Mouse (Mus musculus) embryonic facial prominence, embryonic 13.5 days (tissue): Measurements from ENCODE around the gene Itpkc. TPM values are rescaled to one million over a fixed set of nuclear protein-coding genes. Genes with fewer than 3 reads are reported as not detected.

Source experiments
- ATAC-seq: fragments of 200-750 bp; cut with Nextera tagmentation; 2 replicates; pipeline ENCODE4 v1.8.0; 2017; ENCODE audit warnings: low read depth; ENCODE audit not compliant: insufficient number of reproducible peaks, insufficient read depth, low FRiP score, low TSS enrichment
- H3K27ac ChIP-seq: fragments of 300-500 bp; sonication (generic); 2 replicates; pipeline ENCODE4 v1.5.1; 2015; ENCODE audit warnings: moderate library complexity, mild to moderate bottlenecking, inconsistent platforms
- H3K27me3 ChIP-seq: fragments of 300-500 bp; sonication (generic); 2 replicates; pipeline ENCODE4 v1.6.1; 2015; ENCODE audit warnings: mild to moderate bottlenecking, inconsistent platforms
- H3K36me3 ChIP-seq: fragments of 300-500 bp; sonication (generic); 2 replicates; pipeline ENCODE4 v1.6.1; 2015; ENCODE audit warnings: mild to moderate bottlenecking, inconsistent platforms
- H3K4me1 ChIP-seq: fragments of 300-500 bp; sonication (generic); 2 replicates; pipeline ENCODE4 v1.6.1; 2015; ENCODE audit warnings: inconsistent platforms
- H3K4me2 ChIP-seq: fragments of 300-500 bp; sonication (generic); 2 replicates; pipeline ENCODE4 v1.6.1; 2015; ENCODE audit warnings: moderate library complexity, mild to moderate bottlenecking, inconsistent platforms
- H3K4me3 ChIP-seq: fragments of 300-500 bp; sonication (generic); 2 replicates; pipeline ENCODE4 v1.5.1; 2015; ENCODE audit warnings: mild to moderate bottlenecking, inconsistent platforms
- H3K9ac ChIP-seq: fragments of 300-500 bp; sonication (generic); 2 replicates; pipeline ENCODE4 v1.6.1; 2015; ENCODE audit warnings: mild to moderate bottlenecking, inconsistent platforms
- H3K9me3 ChIP-seq: fragments of 300-500 bp; sonication (generic); 2 replicates; pipeline ENCODE4 v1.6.1; 2016; ENCODE audit warnings: inconsistent platforms
- WGBS: fragments of 180-500 bp; shearing (Covaris S2); methylation state at CpG from one replicate; pipeline ENCODE4 v1.1.7; 2015; ENCODE audit warnings: mixed read lengths; 5-methylcytosine and 5-hydroxymethylcytosine counted together
- polyA plus RNA-seq: library from polyadenylated mRNA; unstranded; fragments of >200 nt; fragmentation: Nextera tagmentation; extraction: Ambion mirVana; gene quantifications from 2 replicates; pipeline ENCODE4 v1.2.1, GENCODE M21; 2015

Itpkc gene
- polyA plus RNA-seq, 1 experiment from 2014 or later, result 8.3 TPM

- 6% methylated on average over 6 of the region's 6 CpGs for WGBS
- H3K4me3 ChIP-seq, result peak overlapping the region; percentile 56
- peak overlapping the region; percentile 73 for H3K9ac ChIP-seq
Observed at GRCm38 (mm10) chr7:27233300-27233699, 4.8 kb upstream of the Itpkc start.

DNA sequence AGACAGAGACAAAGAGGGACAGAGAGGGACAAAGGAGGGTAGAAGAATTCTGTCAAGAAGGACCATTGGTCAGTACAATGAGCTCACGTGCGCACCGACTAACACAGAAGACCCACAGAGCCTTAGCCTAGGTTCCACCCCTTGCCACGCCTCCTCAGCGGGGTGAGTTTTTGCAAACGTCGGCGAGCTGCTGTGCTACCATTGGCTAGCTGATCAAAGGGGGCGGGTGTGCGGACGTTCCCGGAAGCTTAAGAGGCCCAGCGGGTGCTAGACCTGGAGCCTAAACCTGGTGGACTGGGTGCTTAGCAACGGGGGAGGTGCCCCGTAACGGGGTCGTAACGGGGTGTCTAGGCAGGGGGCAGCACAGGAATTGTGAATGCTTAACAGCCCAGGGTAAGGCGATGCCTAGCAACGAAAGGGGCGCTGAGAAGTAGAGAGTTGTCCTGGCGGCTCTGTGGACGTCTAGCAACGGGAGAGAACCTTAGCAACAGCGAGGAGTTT, 4.4 kb upstream of the Itpkc start, which contains the start of gene Coq8b:
Coq8b (plus strand) TSS at position 243 of the 501 bp plus-strand sequence.
- peak within 1 kb of the TSS; percentile 83 for H3K4me2 ChIP-seq
- ATAC-seq, result peak; percentile 89
- peaks cover 16% of the 10 kb centered on the region for H3K4me1 ChIP-seq
- H3K9me3 ChIP-seq, result no peaks in the 10 kb centered on the region
- WGBS, result under 1% methylated on average over 25 of the region's 25 CpGs
- H3K27ac ChIP-seq, result peak within 1 kb of the TSS; percentile 85
- H3K9ac ChIP-seq, result peak within 1 kb of the TSS; percentile 73
- H3K27me3 ChIP-seq, result no peaks in the 10 kb centered on the region
- H3K36me3 ChIP-seq, result peaks cover 8% of the 10 kb centered on the region
- peak within 1 kb of the TSS; percentile 56 for H3K4me3 ChIP-seq

More at GRCm38 (mm10) chr7:27233300-27233699, 4.8 kb upstream of the Itpkc start:
- H3K27me3 ChIP-seq, result no peaks in the 10 kb centered on the region
- no peaks in the 10 kb centered on the region for H3K9me3 ChIP-seq
- ATAC-seq, result no peak
- H3K36me3 ChIP-seq, result peaks cover 8% of the 10 kb centered on the region
- H3K4me1 ChIP-seq, result peaks cover 15% of the 10 kb centered on the region
- peak overlapping the region; percentile 83 for H3K4me2 ChIP-seq
- peak overlapping the region; percentile 85 for H3K27ac ChIP-seq

- Histone ChIP-seq H3K4me2 (no peak overlapping the region), H3K4me3 (no peak overlapping the region; the same call in 1 of the 2 replicates), H3K27ac (no peak overlapping the region), H3K9me3 (no peaks in the 10 kb centered on the region), H3K9ac (no peak overlapping the region), H3K4me1 (peaks cover 26% of the 10 kb centered on the region), H3K36me3 (no peaks in the 10 kb centered on the region), H3K27me3 (no peaks in the 10 kb centered on the region)
- 79% methylated on average over 7 of the region's 7 CpGs for WGBS
- no peak for ATAC-seq
Observed at GRCm38 (mm10) chr7:27231693-27232331, 3.4 kb upstream of the Itpkc start.

DNA sequence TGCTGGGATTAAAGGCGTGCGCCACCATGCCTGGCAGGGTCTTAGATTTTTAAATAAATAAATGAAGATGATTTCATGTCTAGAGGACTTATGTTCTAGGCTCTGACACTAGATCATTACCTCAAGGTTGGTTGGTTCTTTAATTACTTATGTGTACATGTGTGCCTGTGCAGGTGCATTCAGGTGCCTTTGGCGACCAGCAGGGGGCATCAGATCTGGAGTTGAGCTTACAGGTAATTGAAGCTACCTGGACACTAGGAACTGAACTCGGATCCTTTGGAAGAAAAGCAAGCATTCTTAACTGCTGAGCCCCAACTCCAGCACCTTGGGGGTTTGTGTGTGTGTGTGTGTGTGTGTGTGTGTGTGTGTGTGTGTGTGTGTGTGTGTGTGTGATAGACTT, 2.3 kb upstream of the Itpkc start:
- Histone ChIP-seq H3K36me3 (no peaks in the 10 kb centered on the region), H3K4me2 (no peak overlapping the region), H3K4me3 (no peak overlapping the region), H3K4me1 (peaks cover 36% of the 10 kb centered on the region), H3K27ac (no peak overlapping the region), H3K27me3 (no peaks in the 10 kb centered on the region), H3K9me3 (no peaks in the 10 kb centered on the region), H3K9ac (no peak overlapping the region)
- 75% methylated on average over 4 of the region's 4 CpGs for WGBS
- no peak for ATAC-seq

DNA sequence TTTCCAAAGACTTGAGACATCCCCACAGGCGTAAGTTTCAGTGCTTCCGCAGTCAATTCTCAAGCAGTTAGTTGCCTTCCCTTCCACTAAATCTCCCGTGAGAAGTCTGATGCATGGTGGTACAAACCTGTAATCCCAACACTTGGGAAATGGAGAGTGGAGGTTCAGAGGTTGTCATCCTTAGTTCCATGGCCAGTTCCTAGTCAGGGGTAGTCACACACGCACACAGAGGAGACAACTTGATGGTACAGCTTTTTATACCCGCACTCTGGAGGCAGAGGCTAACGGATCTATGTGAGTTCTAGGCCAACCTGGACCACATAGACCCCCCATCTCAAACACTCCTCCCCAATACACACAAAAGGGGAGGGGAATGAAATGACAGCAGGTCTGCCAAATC, 404 bp upstream of the Itpkc start:
- H3K4me2 ChIP-seq, result peak overlapping the region; percentile 88
- peaks cover 51% of the 10 kb centered on the region for H3K4me1 ChIP-seq
- no peaks in the 10 kb centered on the region for H3K27me3 ChIP-seq
- WGBS, result 17% methylated on average over 6 of the region's 6 CpGs
- H3K36me3 ChIP-seq, result peaks cover 4% of the 10 kb centered on the region; the same call in 1 of the 2 replicates
- H3K27ac ChIP-seq, result peak overlapping the region; percentile 92
- no peak for ATAC-seq
- H3K9me3 ChIP-seq, result no peaks in the 10 kb centered on the region
- H3K4me3 ChIP-seq, result peak overlapping the region; percentile 94
- H3K9ac ChIP-seq, result peak overlapping the region; percentile 92

DNA sequence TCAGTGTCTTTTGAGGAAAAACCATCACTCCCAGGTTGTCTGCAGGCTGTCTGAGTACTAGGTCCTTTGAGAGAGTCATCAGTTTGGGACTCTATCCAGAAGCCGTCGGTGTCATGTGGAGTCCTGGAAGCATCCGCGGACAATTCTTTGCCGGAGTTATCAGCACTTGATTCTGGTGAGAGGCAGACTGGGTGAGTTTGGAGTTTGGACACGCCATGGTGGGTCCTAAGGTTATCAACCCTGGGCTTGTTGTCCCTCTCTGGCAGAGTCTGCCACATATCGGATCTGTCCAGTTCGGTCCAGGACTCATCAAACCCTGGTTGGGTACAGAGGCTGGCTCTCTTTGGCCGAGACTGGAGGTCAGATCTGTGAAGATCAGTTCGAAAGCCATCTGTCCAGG, 785 bp downstream of the Itpkc start:
- no peak for ATAC-seq
- Histone ChIP-seq H3K9ac (peak overlapping the region; percentile 92), H3K4me3 (peak overlapping the region; percentile 94), H3K27ac (peak overlapping the region; percentile 92), H3K4me2 (peak overlapping the region; percentile 88), H3K27me3 (no peaks in the 10 kb centered on the region), H3K9me3 (no peaks in the 10 kb centered on the region), H3K4me1 (peaks cover 47% of the 10 kb centered on the region), H3K36me3 (peaks cover 6% of the 10 kb centered on the region)
- WGBS, result 3% methylated on average over 10 of the region's 10 CpGs

- Histone ChIP-seq H3K4me3 (peak overlapping the region; percentile 94), H3K9me3 (no peaks in the 10 kb centered on the region), H3K27me3 (no peaks in the 10 kb centered on the region), H3K36me3 (peaks cover 10% of the 10 kb centered on the region), H3K4me2 (peak overlapping the region; percentile 88), H3K27ac (no peak overlapping the region), H3K4me1 (peaks cover 47% of the 10 kb centered on the region), H3K9ac (peak overlapping the region; percentile 92)
- ATAC-seq, result no peak
- 29% methylated on average over 9 of the region's 9 CpGs for WGBS
Observed at GRCm38 (mm10) chr7:27227276-27227675, 1.2 kb downstream of the Itpkc start.

- Histone ChIP-seq H3K4me2 (peak overlapping the region; percentile 88), H3K9me3 (no peaks in the 10 kb centered on the region), H3K4me3 (peak overlapping the region; percentile 94), H3K27ac (peak overlapping the region; percentile 44; the same call in 1 of the 2 replicates), H3K9ac (peak overlapping the region; percentile 53), H3K36me3 (peaks cover 22% of the 10 kb centered on the region), H3K27me3 (no peaks in the 10 kb centered on the region), H3K4me1 (peaks cover 47% of the 10 kb centered on the region)
- 63% methylated on average over 11 of the region's 11 CpGs for WGBS
- ATAC-seq, result no peak
Observed at GRCm38 (mm10) chr7:27224877-27225575, 3.4 kb downstream of the Itpkc start.

- Histone ChIP-seq H3K9ac (no peak overlapping the region), H3K27ac (no peak overlapping the region), H3K9me3 (no peaks in the 10 kb centered on the region), H3K4me2 (no peak overlapping the region), H3K4me3 (no peak overlapping the region), H3K27me3 (no peaks in the 10 kb centered on the region), H3K36me3 (peaks cover 43% of the 10 kb centered on the region), H3K4me1 (peaks cover 39% of the 10 kb centered on the region)
- WGBS, result 53% methylated on average over 1 of the region's 1 CpGs
- ATAC-seq, result no peak
Observed at GRCm38 (mm10) chr7:27222538-27222937, 5.9 kb downstream of the Itpkc start.

GRCm38 (mm10) chr7:27221939-27222338, 6.5 kb downstream of the Itpkc start:
- Histone ChIP-seq H3K9ac (peak overlapping the region; percentile 22; the same call in 1 of the 2 replicates), H3K27me3 (no peaks in the 10 kb centered on the region), H3K4me1 (peaks cover 33% of the 10 kb centered on the region), H3K27ac (no peak overlapping the region), H3K36me3 (peaks cover 48% of the 10 kb centered on the region), H3K4me3 (no peak overlapping the region), H3K9me3 (no peaks in the 10 kb centered on the region), H3K4me2 (no peak overlapping the region)
- no peak for ATAC-seq
- 81% methylated on average over 6 of the region's 6 CpGs for WGBS

GRCm38 (mm10) chr7:27219937-27220336, 8.5 kb downstream of the Itpkc start:
- WGBS, result 80% methylated on average over 11 of the region's 11 CpGs
- peaks cover 63% of the 10 kb centered on the region for H3K36me3 ChIP-seq

More at GRCm38 (mm10) chr7:27219937-27220336, 8.5 kb downstream of the Itpkc start:
- Histone ChIP-seq H3K4me3 (no peak overlapping the region), H3K27ac (no peak overlapping the region), H3K27me3 (no peaks in the 10 kb centered on the region), H3K4me1 (peaks cover 13% of the 10 kb centered on the region), H3K9ac (no peak overlapping the region), H3K9me3 (no peaks in the 10 kb centered on the region), H3K4me2 (no peak overlapping the region)
- ATAC-seq, result no peak
